Mouse (Mus musculus): ENCODE measurements around the gene C2cd4c.

The C2cd4c gene

DNA sequence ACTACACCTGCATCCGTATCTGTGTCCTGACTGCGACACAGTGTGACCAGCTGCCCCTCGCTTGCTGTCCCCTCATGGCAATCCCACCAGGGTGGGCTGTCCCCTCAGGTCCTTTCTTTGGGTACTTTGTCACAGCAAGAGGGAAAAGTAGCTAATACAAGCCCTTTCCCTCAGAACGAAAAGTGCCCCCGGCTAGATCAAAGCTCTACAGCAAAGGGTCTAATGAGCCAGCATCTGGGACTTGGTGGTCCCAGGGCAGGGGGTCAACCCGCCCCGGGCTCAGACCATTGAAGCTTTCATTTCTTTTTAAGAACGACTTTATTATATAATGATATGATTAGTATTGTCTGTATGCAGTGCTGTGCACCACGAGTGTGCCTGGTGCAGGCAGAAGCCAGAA is 35.5 kb downstream of the C2cd4c start:
- no peak for DNase-seq

DNA sequence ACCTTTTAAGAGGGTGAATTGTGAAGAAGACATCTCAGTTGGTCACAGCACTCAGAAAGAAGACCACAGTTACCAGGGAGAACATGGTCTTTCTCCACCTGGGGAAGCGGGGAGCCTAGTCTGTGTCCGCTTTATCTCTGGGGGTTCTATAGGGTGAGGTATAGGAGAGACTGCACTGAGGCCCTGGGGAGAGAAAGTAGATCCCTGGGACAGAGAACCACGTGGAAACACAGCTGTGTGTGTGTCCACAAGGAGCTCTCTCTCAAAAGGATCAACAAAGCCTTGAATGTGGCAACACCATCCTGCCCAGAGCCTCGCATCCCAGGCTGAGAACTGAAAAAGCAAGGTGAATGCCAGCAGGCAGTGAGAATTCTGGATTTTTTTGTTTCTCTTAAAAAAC is 36.4 kb downstream of the C2cd4c start:
- DNase-seq: no peak

- DNase-seq: no peak
Observed at GRCm38 (mm10) chr10:79575754-79576153, 38.1 kb downstream of the C2cd4c start.

GRCm38 (mm10) chr10:79574796-79575195 is 39.0 kb downstream of the C2cd4c start:
- no peak for DNase-seq

DNA sequence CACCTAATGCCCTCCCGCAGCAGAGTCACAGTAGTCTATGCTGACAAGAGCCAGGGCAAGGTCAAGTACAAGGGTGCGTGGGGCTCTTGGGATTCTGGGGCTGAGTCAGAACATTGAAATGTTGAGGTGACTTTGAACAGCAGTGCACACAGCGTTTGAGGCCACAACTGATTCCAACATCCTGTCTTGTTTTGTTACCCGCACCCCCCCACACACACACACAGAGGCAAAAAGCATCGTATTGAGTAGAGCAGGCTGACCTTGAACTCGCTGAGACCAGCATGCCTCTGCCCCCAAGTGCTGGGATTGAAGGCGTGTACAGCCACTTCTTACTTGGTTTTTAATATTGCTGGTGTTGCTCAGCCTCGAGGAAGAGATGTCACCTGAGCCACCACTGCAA is 39.5 kb downstream of the C2cd4c start:
- no peak for DNase-seq

GRCm38 (mm10) chr10:79573611-79574010 is 40.2 kb downstream of the C2cd4c start:
- DNase-seq: no peak

DNA sequence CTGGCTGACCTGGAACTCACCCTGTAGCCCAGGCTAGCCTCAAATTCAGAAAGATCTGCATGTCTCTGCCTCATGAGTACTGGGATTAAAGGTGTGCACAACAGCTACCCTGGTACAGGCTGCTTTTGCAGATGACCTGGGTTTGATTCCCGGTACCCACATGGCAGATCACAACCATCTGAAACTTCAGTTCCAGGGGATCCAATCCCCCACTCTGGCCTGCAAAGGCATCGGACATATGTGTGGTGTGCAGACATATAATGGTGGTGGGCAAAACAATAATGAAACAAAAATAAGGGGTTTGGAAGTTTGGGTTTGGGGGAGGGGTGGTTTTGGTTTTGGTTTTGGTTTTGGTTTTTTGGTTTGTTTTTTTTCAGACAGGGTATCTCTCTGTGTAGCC is 42.5 kb downstream of the C2cd4c start:
- DNase-seq: no peak

DNA sequence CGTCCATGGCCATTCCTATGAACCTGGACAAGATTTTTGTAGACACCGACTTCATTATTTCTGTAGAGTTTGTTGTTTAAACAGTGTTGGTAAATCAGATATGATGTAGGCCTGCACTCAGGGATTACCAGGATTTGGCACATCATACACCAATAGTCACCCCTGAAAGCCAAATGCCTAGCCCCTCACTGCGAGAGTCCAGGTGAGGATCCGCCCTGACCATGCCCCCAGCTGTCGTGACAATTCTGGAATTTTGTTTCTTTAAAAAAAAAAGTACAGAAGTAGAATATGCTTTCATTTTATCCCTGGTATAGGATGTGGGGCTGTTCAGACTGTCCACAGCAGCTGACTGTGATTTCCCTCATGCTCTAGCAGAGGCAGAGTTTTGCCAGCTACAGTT is 43.9 kb downstream of the C2cd4c start:
- no peak for DNase-seq

- no peak for DNase-seq
Observed at GRCm38 (mm10) chr10:79559716-79560115, 54.1 kb downstream of the C2cd4c start.

DNA sequence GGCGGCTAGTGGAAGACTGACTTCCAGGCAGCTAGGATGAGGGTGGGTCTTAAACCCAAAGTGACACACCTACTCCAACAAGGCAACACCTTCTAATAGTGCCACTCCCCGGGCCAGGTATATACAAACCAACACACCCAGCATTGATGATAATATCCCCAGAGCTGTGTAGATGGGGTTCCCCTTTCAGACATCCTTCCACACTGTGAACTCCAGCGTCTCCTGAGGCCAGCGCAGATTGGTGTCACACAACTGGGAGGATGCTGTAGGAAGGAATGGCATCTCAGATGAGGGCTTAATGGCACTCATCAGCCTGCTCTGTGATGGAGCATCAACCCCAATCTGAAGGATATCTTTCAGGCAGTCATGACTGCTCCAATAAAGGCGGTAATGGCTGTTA is 56.3 kb downstream of the C2cd4c start:
- DNase-seq: no peak

DNA sequence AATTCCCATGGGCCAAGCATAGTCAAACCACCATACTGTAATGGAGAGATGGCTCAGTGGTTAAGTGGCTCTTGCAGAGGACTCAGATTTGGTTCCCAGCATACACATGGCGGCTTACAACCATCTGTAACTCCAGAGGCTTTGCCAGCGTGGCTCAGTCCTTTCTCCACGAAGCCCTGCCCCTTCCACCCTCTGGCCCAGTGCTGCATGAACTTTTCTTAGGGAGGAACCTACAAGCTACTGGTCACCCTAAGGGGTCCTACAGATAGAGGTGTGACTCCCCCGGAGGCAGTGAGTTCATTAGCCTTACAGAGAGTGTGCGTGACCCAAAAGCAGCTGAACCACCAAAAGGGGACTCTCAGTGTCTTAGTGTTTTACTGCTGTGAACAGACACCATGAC is 56.9 kb downstream of the C2cd4c start:
- DNase-seq: no peak

Measured in lung, postnatal 14 days (tissue).